Mouse (Mus musculus) adrenal gland, adult 18-20 months (tissue): ENCODE results near the gene Tgfb2. TPM values are rescaled to one million over a fixed set of nuclear protein-coding genes. Genes with fewer than 3 reads are reported as not detected.

Experiments used
- DNase-seq, 2 experiments: peaks; one replicate each; pipeline ENCODE4 v3.0.0; 2021 to 2022; ENCODE audit warnings: low spot score in 2 of 2
- total RNA-seq, 2 experiments: library from RNA; stranded (reverse); gene quantifications; 1 replicate in 1 of 2; 2 replicates in 1 of 2; pipeline ENCODE4 v1.2.3; 2021

Tgfb2 gene
- total RNA-seq, 2 experiments from 2014 or later = 1.3 to 1.8 TPM

- no peak for DNase-seq
These were observed 3.2 kb downstream of the Tgfb2 start for GRCm38 (mm10) chr1:186702391-186703255.

GRCm38 (mm10) chr1:186701206-186701905 lies 4.4 kb downstream of the Tgfb2 start:
- no peak for DNase-seq

- DNase-seq = no peak
These were observed 5.3 kb downstream of the Tgfb2 start for GRCm38 (mm10) chr1:186700496-186700895.

GRCm38 (mm10) chr1:186698583-186699338 lies 7.0 kb downstream of the Tgfb2 start:
- DNase-seq = no peak

- no peak for DNase-seq
These were observed 9.6 kb downstream of the Tgfb2 start for GRCm38 (mm10) chr1:186696231-186696630.

- no peak for DNase-seq
These were observed 10.4 kb downstream of the Tgfb2 start for GRCm38 (mm10) chr1:186695361-186695760.

GRCm38 (mm10) chr1:186692370-186692769 lies 13.4 kb downstream of the Tgfb2 start:
- no peak for DNase-seq

GRCm38 (mm10) chr1:186691708-186692107 lies 14.1 kb downstream of the Tgfb2 start:
- DNase-seq = no peak

- DNase-seq = no peak
These were observed 21.7 kb downstream of the Tgfb2 start for GRCm38 (mm10) chr1:186684041-186684440.

GRCm38 (mm10) chr1:186682606-186683005 lies 23.2 kb downstream of the Tgfb2 start:
- no peak for DNase-seq

GRCm38 (mm10) chr1:186677614-186678013 lies 28.2 kb downstream of the Tgfb2 start:
- DNase-seq = no peak

- DNase-seq = no peak
These were observed 29.6 kb downstream of the Tgfb2 start for GRCm38 (mm10) chr1:186676199-186676598.

- DNase-seq = no peak
These were observed 30.5 kb downstream of the Tgfb2 start for GRCm38 (mm10) chr1:186675263-186675662.

GRCm38 (mm10) chr1:186674621-186675020 lies 31.2 kb downstream of the Tgfb2 start:
- no peak for DNase-seq

- no peak for DNase-seq
These were observed 32.6 kb downstream of the Tgfb2 start for GRCm38 (mm10) chr1:186673166-186673565.

- DNase-seq = no peak
These were observed 42.4 kb downstream of the Tgfb2 start for GRCm38 (mm10) chr1:186663412-186663811.

- DNase-seq = no peak
These were observed 42.8 kb downstream of the Tgfb2 start for GRCm38 (mm10) chr1:186662996-186663395.

GRCm38 (mm10) chr1:186661206-186661921 lies 44.4 kb downstream of the Tgfb2 start:
- no peak for DNase-seq

GRCm38 (mm10) chr1:186658783-186659182 lies 47.0 kb downstream of the Tgfb2 start:
- DNase-seq = no peak

GRCm38 (mm10) chr1:186657559-186658219 lies 48.1 kb downstream of the Tgfb2 start:
- DNase-seq = no peak
